Mouse (Mus musculus) CD4-positive, CD25-positive, alpha-beta regulatory T cell, adult 9 weeks (primary cell): ENCODE measurements around the gene Tns1. TPM values are rescaled to one million over a fixed set of nuclear protein-coding genes. Genes with fewer than 3 reads are reported as not detected.

Source experiments
- polyA plus RNA-seq: library from polyadenylated mRNA; unstranded; fragments of 100-300 nt; shearing (Covaris generic); gene quantifications from one replicate; pipeline ENCODE4 v1.2.1, GENCODE M21; 2017

The Tns1 gene
- 39.3 TPM for polyA plus RNA-seq

DNA sequence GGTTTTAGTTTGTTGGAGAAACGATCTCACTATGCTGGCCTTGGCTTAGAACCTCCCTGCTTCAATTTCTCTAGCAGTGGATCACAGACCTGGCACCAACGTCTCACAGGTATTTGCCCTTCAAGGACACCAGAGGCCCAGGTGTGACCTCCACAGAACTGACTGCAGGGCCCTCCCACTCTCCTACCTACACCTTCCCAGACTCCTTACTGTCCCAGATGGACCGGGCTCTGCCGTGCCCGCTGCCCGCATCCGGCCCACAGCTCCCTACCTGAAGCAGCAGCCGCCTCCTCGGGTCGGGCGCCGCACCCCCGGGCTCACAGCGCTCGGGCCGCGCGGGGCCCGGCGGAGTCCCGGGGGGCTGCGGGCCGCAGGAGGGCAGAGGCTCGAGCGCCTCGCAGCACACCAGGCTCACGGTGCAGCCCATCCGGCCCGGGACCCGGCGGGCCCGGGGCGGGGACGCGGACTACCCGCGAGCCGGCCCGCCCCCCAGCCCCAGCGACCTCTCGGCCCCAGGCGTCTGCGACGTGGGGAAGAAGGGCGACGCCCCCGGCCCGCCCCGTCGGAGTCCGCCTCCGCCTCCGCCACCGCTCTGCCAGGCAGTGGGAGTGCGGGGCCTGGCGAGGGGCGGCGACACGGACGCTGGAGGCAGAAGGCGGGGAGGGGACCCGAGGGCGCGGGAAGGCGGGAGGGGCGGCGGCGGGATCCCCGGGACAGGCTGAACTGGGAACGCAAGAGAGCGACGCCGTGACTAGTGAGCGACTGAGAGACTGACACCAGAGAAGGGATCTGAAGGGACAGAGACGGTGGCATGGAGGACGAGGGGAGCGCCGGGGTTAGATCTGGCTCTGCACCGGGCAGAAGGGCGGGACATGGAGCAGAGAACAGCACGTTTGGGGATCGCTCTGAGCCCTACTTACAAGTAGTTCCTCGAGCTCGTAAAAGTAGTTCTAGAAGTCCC is at the start of gene Tns1:
Gene Tns1 (minus strand): TSS at position 429 of the 961 bp plus-strand sequence.

GRCm38 (mm10) chr1:74153461-74154184 is 29.4 kb upstream of the Tns1 start, which contains the start of gene Cxcr2:
Gene Cxcr2, plus strand, starts transcription at chr1:74153989.

DNA sequence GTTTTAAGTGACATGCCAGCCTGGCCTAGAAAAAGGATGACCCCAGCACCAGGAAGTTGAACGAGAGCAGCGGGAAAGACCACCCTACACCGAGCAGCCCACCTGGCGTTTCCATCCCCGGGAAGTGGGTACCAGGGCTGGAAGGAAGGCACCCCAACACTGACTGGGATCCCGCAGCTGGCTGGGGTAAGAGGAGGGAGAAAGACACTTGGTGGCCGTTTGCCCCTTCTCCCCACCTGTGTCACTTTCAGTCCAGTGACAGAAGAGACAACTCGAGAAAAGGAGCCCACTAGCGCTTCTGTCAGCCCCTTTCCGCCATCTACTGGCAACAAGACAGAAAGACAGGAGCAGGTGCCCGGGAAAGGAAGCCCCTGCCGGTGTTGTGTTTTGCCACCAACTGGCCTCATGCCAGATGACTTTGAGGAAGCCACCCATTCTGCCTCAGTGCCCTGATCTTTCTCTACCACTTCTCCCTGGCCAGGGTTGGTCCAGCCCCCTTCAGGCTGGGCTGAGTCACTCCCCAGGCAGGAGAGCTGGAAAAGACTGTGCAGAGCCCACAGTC is 823 bp upstream of the Tns1 start, which contains the start of gene Rufy4:
Gene Rufy4 (plus strand): TSS at position 551 of the 562 bp plus-strand sequence.

Other genes with a start within 250 kb of the Tns1 start
- gene Rufy4, start 1.1 kb upstream of the Tns1 start, polyA plus RNA-seq, result not detected
- not detected for gene Cxcr2, start 29.5 kb upstream of the Tns1 start, polyA plus RNA-seq
- not detected for gene Cxcr1, start 70.2 kb upstream of the Tns1 start, polyA plus RNA-seq
- gene Arpc2, start 111.6 kb upstream of the Tns1 start, polyA plus RNA-seq, result 833 TPM
- gene Gpbar1, start 154.1 kb upstream of the Tns1 start, polyA plus RNA-seq, result 1.0 TPM
- 272 TPM for gene Aamp, start 160.3 kb upstream of the Tns1 start, polyA plus RNA-seq
- 94.0 TPM for gene Pnkd, start 160.5 kb upstream of the Tns1 start, polyA plus RNA-seq
- 18.2 TPM for gene Tmbim1, start 181.2 kb upstream of the Tns1 start, polyA plus RNA-seq
- gene Catip, start 237.7 kb upstream of the Tns1 start, polyA plus RNA-seq, result 0.15 TPM